Mouse (Mus musculus): ENCODE measurements at regions not wholly inside any gene's neighbourhood (a gene's known extent, or its start where the extent isn't known, plus 50 kb on each side); places are given as distances from the start of the nearest gene placed in this dataset.
A peak's percentile ranks its signal among the peaks of the same experiment; 100 is the strongest.

- DNase-seq, result peak in 1 of 2 experiments; percentile 8
Measured at GRCm38 (mm10) chr9:116511450-116511849, 336.3 kb upstream of the Tgfbr2 start.

- no peak for DNase-seq
Measured at GRCm38 (mm10) chr9:116507756-116508155, 332.6 kb upstream of the Tgfbr2 start.

- no peak for DNase-seq
Measured at GRCm38 (mm10) chr9:116502831-116503230, 327.7 kb upstream of the Tgfbr2 start.

- no peak for DNase-seq
Measured at GRCm38 (mm10) chr9:116500951-116501350, 325.8 kb upstream of the Tgfbr2 start.

GRCm38 (mm10) chr9:116491227-116491626 lies 316.1 kb upstream of the Tgfbr2 start:
- no peak for DNase-seq

GRCm38 (mm10) chr9:116489787-116490186 lies 314.6 kb upstream of the Tgfbr2 start:
- DNase-seq, result peak; percentile 45 to 52

GRCm38 (mm10) chr9:116489273-116489672 lies 314.1 kb upstream of the Tgfbr2 start:
- no peak for DNase-seq

GRCm38 (mm10) chr9:116477309-116477708 lies 302.1 kb upstream of the Tgfbr2 start:
- DNase-seq, result no peak

GRCm38 (mm10) chr9:116475206-116475955 lies 300.2 kb upstream of the Tgfbr2 start:
- no peak for DNase-seq

- peak in 1 of 2 experiments; percentile 4 for DNase-seq
Measured at GRCm38 (mm10) chr9:116472855-116473254, 297.7 kb upstream of the Tgfbr2 start.

- peak; percentile 14 to 28 for DNase-seq
Measured at GRCm38 (mm10) chr9:116468569-116469250, 293.6 kb upstream of the Tgfbr2 start.

- DNase-seq, result no peak
Measured at GRCm38 (mm10) chr9:116466336-116466735, 291.2 kb upstream of the Tgfbr2 start.

GRCm38 (mm10) chr9:116464626-116465025 lies 289.5 kb upstream of the Tgfbr2 start:
- no peak for DNase-seq

- no peak for DNase-seq
Measured at GRCm38 (mm10) chr9:116462232-116462631, 287.1 kb upstream of the Tgfbr2 start.

- DNase-seq, result no peak
Measured at GRCm38 (mm10) chr9:116460022-116460421, 284.9 kb upstream of the Tgfbr2 start.

GRCm38 (mm10) chr9:116452050-116452449 lies 276.9 kb upstream of the Tgfbr2 start:
- DNase-seq, result no peak

- DNase-seq, result no peak
Measured at GRCm38 (mm10) chr9:116450829-116451228, 275.7 kb upstream of the Tgfbr2 start.

GRCm38 (mm10) chr9:116447734-116448133 lies 272.6 kb upstream of the Tgfbr2 start:
- no peak for DNase-seq

- no peak for DNase-seq
Measured at GRCm38 (mm10) chr9:116438580-116438979, 263.4 kb upstream of the Tgfbr2 start.

GRCm38 (mm10) chr9:116434414-116434813 lies 259.3 kb upstream of the Tgfbr2 start:
- no peak for DNase-seq

- DNase-seq, result no peak
Measured at GRCm38 (mm10) chr9:116429061-116429460, 253.9 kb upstream of the Tgfbr2 start.

GRCm38 (mm10) chr9:116428475-116428874 lies 253.3 kb upstream of the Tgfbr2 start:
- no peak for DNase-seq

GRCm38 (mm10) chr9:116427278-116427677 lies 252.1 kb upstream of the Tgfbr2 start:
- DNase-seq, result peak in 1 of 2 experiments; percentile 13

Data from kidney, postnatal 4 days (tissue).